Mouse (Mus musculus) heart, adult 2 months (tissue): ENCODE measurements around the gene Smchd1.

ENCODE experiments used
- CTCF ChIP-seq: fragments of 200-600 bp; IDR thresholded peaks from 2 replicates; pipeline ENCODE4 v1.8.1; 2022; ENCODE audit warnings: antibody characterized with exemption, mild to moderate bottlenecking, moderate library complexity
- POLR2A ChIP-seq: fragments of 200-500 bp; IDR thresholded peaks from 2 replicates; pipeline ENCODE4 v1.6.1; 2011; ENCODE audit warnings: mild to moderate bottlenecking, low read depth, low read length, control low read depth; ENCODE audit not compliant: insufficient read depth

DNA sequence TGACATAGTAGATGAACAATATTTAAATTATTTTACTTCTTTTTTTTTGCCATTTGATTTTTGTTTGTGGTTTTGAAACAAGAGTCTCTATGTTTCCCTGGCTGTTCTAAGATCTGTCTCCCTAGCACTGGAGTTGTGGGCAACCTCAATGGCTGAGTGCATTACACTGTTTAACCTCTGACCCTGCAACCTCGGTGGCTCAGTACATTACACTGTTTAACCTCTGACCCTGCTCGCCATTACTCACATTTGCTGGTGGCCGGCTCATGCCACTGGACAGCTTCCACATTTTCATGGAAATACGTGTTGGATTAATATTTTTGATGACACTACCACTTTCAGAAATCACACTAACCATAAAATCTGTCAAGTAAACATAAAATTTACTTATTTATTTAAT, 97.2 kb downstream of the Smchd1 start:
- TF ChIP-seq POLR2A (no peak), CTCF (no peak)
